Mouse (Mus musculus) activated CD4-positive, CD25-positive, alpha-beta regulatory T cell, adult 4 months (primary cell): ENCODE measurements at regions not wholly inside any gene's neighbourhood (a gene's known extent, or its start where the extent isn't known, plus 50 kb on each side); places are given as distances from the start of the nearest gene placed in this dataset.
"Not testable (repeated sequence)": the region's sequence is repeated elsewhere in the genome, so short reads cannot be mapped to it uniquely, and the experiment has no call there.

Experiments used
- ATAC-seq: one replicate; pipeline ENCODE4 v1.8.0; 2017

DNA sequence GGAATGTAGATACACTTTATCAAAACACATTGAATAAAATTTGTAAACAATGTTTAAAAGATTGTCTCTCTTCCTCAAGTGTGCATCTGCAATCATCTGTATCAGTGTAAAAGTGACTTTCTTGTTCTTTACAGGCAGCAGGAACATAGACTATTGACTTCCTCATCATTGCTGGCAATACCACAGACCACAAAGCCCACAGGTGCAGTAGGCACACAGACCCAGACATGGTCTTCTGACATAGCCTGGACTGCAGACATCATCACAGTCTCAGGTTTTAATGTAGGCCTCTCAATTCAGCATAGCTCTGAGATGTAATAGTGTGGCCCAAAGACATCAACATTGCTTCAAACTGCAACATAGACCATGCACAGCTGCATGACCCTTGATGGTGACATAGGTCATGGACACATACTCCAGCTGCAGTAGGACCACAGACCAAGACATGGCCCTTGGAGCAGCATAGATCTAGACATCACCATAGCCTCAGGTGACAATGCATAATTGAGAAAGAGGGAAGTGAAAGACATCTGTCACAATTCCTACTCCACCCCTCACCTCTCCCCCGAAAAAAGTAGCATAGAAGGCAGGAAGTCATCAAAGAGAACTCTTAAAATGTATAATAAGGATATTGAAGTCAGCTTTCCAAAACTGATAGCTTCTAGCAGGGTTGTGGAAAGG, 74.1 kb upstream of the Speer2 start:
- ATAC-seq = no peak

- ATAC-seq = no peak
Measured at GRCm38 (mm10) chr16:69943635-69944034, 80.1 kb upstream of the Speer2 start.

GRCm38 (mm10) chr16:69948783-69949182, 85.2 kb upstream of the Speer2 start:
- no peak for ATAC-seq

- no peak for ATAC-seq
Measured at GRCm38 (mm10) chr16:69949339-69949738, 85.8 kb upstream of the Speer2 start.

DNA sequence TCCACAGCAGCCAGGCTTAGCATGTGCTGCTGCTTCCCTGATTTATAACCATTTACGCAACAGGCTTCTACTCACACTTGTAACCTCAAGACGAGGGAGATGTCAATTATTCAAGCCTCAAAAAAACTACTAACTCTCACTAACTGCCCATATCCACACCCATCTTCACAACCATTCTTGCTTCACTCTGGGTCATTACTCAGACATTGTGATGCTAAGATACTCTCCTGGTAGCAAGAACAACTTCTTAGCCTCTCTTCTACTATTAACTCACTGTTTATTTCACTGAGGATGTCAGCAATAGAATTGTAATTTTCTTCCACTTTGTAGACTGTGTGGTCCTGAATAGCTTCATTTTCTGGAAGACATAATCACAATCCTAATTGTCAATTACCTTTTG, 88.0 kb upstream of the Speer2 start:
- no peak for ATAC-seq

- ATAC-seq = not testable (repeated sequence)
Measured at GRCm38 (mm10) chr16:69966561-69966960, 103.0 kb upstream of the Speer2 start.

GRCm38 (mm10) chr16:69979813-69980527, 116.4 kb upstream of the Speer2 start:
- ATAC-seq = no peak

DNA sequence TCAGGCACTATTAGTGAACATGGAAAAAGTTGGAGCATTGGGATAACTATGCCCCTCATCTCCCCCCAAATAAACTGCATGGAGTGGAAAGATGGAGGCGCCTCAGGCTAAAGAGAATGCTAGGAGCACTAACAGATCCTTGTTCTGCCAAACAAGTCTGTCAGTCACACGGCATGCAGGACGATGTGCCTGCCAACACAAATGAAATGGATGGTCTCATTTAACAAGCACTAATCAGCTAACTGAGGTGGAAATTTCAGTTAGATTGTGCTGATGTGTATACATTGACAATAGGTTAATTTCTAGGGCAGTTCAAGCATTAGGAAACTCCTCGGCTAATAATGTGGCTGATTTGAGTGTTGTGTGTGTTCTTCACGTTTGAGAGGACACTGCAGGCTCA, 120.8 kb upstream of the Speer2 start:
- no peak for ATAC-seq

DNA sequence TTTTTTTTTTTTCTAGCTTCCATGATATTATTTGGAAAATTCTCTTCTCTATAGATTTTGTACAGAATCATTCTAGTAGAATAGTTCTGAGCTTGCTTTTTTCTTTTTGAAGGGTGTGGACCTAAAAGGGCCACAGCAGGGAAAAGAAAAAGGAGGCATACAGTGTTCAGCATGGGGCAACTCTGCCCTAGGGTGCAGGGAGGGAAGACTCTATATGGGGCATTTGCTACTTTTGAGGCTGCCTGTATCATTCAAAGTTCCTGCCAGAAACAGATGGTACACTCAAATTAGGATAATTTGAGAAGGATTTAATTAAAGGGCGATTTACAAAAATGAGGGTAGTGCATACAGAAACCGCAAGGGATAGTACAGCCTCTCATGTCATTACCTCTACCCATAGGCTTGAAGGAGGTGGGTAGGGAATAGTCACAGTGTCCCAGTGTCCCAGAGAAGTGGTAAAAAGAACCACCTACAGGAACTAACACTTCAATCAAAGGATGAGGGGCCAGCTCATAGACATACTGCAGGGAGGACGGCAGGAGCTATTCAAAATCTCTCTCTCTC, 128.4 kb upstream of the Speer2 start:
- ATAC-seq = no peak

DNA sequence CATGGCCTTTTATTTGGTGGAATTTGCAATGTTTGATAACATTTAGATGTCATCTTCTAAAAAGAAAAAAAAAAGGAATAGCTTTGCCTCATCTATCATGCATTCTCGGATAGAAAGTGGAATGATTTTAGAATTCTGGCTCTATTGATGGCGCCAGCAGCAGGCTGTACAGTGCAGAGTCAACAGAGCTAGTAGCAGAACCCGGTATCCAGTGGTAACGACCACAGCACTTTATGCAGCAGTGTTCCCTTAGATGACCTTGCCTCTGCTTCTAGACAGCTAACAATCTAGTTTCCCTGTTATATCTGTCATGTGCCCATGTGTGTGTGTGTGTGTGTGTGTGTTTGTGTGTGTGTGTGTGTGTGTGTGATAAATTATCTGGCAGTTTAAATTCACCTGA, 129.2 kb upstream of the Speer2 start:
- ATAC-seq = no peak

GRCm38 (mm10) chr16:70006863-70007262, 143.3 kb upstream of the Speer2 start:
- ATAC-seq = peak; percentile 57

DNA sequence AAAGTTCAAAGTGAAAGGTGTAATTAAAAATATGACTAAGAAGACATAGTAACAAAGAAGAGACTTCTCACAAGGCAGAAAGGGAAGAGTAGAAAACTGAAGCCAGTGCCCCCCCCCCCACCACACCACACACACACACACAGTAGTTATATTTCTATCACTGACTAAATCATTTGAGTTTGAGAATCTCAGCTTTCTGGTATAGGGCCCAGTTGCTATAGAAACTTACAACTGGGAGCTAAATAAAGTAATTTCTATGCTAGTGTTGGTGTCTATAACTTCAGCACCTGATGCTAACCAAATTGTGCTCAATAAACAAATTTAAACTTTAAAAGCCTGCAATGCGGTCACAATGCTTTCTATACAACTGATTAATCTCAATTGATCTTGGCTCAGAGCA, 153.4 kb upstream of the Speer2 start:
- ATAC-seq = no peak

DNA sequence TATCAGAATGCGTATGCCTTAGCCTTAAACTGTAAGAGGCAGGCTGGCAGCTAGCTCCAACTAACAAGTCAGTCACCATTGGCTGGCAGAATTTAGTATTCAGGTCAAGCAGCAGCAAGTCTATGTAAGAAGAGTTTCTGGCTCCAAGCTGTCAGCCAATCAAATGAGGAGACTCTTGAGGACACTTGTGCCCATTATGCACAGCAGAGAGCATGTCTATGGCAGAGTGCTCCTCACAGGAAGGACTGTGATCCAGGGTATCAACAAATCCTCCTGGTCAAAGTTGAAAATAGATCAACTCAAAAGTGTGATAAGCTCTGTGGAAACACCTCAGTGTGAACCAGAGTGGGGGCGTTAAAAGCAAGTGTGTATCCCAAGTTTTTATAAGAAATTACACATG, 156.0 kb upstream of the Speer2 start:
- no peak for ATAC-seq

- ATAC-seq = no peak
Measured at GRCm38 (mm10) chr16:70021436-70021835, 157.9 kb upstream of the Speer2 start.

GRCm38 (mm10) chr16:70028649-70029048, 165.1 kb upstream of the Speer2 start:
- no peak for ATAC-seq

DNA sequence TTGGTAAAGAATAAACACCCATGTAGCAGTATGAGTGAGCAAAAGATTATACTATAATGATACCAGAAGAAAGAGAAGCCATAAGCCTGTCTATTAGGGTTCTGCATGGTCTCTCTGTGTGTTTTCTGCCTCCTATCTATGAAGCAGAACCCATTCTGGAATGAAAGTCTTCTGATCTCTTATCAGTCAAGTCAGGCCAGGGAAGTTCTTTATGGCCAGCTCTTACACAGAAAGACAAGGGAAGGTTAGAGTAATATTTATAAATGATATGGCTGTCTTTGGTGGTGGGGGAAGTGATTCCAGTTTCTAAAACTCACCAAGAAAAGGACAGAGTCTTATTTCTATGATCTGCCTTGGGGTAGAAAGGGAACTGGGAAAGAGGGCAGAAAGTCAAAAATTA, 182.0 kb upstream of the Speer2 start:
- ATAC-seq = no peak

- no peak for ATAC-seq
Measured at GRCm38 (mm10) chr16:70046009-70046408, 182.5 kb upstream of the Speer2 start.

DNA sequence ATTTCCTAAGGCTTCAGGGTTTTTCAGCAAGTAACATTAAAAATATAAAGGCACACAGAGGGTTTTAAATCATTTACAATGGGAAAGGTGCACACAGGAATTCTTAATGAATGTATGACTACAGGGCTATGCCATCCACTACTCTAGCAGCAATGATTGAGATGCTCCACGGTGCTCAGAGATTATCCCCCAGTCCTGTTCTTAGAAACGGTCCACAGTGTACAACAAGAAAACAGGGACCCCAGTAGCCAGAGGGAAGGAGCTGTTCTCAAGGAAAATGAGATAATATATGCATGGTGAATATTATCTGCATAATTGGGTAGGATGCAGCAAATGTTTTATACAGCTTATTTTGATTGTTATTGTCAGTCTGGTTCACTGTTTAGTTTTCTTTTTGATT, 186.3 kb upstream of the Speer2 start:
- no peak for ATAC-seq

DNA sequence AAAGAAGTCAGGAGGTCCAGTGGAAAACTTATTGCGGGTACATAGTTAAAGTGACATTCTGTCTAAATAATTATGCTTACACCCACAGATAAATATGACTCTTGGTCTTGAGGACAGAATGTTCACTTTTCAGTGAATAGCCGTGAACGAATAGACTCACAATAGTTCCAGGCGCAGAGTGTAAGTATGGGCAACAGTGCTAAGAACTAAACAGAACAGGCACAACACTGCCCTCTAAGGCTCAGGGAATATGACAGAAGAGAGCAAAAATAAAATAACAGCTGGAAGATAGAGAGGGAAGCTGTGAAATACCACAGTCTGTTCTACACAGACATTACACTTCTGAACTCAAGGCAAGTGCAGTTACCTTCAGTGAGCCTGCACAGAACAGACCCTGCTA, 207.9 kb upstream of the Speer2 start:
- no peak for ATAC-seq

DNA sequence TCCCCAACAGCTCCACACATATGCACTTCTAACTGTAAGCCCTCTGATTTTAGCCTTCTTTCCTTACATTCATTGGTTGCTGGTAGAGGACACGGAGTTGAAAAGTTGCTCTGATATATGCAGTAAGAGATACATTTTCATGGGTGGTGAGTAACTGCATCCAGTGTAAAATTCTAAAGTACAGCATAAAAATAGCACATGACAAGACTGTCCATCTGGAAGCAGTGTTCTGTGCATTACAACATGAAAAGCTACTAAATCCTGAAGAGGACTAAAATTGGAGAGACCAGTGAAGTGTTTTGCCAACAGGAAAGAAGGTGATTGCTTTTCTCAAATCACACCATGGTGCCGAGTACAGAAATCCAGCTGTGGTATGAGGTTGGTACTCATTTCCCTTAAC, 210.2 kb upstream of the Speer2 start:
- no peak for ATAC-seq

DNA sequence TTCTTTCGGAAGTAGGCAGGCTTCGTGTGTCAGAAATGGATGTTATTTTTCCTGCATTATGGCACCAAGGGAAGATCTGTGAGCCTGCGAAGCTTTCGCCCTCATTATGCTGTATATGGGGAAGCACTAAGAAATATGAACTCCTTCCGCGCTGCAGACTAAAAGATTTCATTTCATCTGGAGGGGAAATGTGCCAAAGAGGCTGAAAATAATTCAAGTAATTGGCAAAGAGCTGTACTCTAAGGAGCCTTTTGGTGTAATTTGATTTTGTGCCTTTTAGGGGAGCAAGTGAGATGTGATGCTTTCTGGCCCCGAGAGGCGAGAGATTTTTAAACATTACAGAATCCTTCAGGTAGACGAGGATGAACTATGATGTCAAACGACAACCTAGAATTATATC, 216.0 kb upstream of the Speer2 start:
- ATAC-seq = no peak

- no peak for ATAC-seq
Measured at GRCm38 (mm10) chr16:70091291-70091690, 222.5 kb upstream of the Gbe1 start.

- no peak for ATAC-seq
Measured at GRCm38 (mm10) chr16:70091963-70092362, 221.8 kb upstream of the Gbe1 start.

DNA sequence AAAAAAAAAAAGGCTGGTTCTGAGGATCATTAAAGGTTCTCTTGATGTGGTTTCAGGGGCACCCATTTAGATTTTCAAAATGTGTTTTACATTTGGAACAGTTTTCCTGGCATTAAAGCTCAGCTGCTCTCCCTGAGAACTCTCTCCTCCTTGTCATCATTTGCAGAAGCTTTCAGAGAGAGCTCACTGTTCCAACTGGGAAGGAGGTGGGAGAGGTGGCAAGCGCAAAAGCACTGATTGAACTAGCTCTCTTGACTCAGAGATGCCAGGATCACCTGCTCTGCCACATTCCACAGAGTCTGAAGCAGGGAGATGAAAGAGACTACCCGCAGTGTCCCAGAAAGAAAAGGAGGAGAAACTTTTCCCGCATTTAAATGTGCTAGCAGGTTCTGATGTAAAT, 220.5 kb upstream of the Gbe1 start:
- ATAC-seq = no peak
